Mouse (Mus musculus): ENCODE measurements around the gene Rag1.
A peak's percentile ranks its signal among the peaks of the same experiment; 100 is the strongest.

Rag1 gene

GRCm38 (mm10) chr2:101638979-101639839 lies 10.1 kb downstream of the Rag1 start:
- DNase-seq (ENCODE audit: low read depth, low spot score): no peak

- peak; percentile 42 for DNase-seq (ENCODE audit: low read depth, low spot score)
These were observed 20.7 kb downstream of the Rag1 start for GRCm38 (mm10) chr2:101628297-101629236.

- DNase-seq (ENCODE audit: low read depth, low spot score): no peak
These were observed 22.1 kb downstream of the Rag1 start for GRCm38 (mm10) chr2:101627227-101627626.

DNA sequence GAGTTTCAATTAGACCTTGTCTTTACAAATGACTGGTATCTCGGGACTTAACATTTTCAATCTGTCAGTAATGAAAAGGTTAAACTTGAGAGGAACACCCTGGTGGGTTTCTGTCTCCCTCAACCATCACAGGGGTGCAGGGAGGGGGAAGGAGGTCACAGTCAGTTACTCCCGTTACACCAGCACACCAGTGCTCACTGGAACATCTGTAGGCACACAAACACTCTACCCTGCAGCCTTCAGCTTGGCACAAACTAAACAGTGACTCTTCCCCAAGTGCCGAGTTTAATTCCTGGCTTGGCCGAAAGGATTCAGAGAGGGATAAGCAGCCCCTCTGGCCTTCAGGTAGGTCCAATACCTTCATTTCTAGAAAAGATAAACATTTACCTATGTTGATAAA lies 24.8 kb downstream of the Rag1 start, which contains the start of gene Rag2:
Gene Rag2 (plus strand): TSS at position 193 of the 400 bp plus-strand sequence.
- DNase-seq (ENCODE audit: low read depth, low spot score): no peak

GRCm38 (mm10) chr2:101624011-101624410 lies 25.3 kb downstream of the Rag1 start:
- DNase-seq (ENCODE audit: low read depth, low spot score): no peak

GRCm38 (mm10) chr2:101623042-101623441 lies 26.3 kb downstream of the Rag1 start:
- DNase-seq (ENCODE audit: low read depth, low spot score): no peak

GRCm38 (mm10) chr2:101621611-101622010 lies 27.7 kb downstream of the Rag1 start:
- no peak for DNase-seq (ENCODE audit: low read depth, low spot score)

GRCm38 (mm10) chr2:101620899-101621298 lies 28.4 kb downstream of the Rag1 start:
- DNase-seq (ENCODE audit: low read depth, low spot score): no peak

DNA sequence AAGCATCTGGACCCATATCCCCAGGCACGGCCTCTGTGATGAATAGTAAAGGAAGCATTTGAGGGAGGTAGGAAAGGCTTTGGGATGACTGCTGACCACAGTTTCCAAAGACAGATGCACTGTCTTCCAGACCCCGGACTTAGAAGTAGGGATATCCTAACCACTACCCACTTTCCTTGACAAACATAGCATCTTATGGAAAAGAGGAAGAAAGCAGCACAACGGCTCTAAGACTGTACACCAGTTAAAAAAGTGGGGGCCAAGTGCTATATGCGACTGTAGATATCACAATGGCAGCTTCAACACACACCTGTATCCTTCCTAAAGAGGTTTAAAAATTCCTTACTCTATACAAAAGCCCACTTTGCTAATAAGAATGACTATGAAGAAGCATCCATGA lies 30.9 kb downstream of the Rag1 start:
- no peak for DNase-seq (ENCODE audit: low read depth, low spot score)

DNA sequence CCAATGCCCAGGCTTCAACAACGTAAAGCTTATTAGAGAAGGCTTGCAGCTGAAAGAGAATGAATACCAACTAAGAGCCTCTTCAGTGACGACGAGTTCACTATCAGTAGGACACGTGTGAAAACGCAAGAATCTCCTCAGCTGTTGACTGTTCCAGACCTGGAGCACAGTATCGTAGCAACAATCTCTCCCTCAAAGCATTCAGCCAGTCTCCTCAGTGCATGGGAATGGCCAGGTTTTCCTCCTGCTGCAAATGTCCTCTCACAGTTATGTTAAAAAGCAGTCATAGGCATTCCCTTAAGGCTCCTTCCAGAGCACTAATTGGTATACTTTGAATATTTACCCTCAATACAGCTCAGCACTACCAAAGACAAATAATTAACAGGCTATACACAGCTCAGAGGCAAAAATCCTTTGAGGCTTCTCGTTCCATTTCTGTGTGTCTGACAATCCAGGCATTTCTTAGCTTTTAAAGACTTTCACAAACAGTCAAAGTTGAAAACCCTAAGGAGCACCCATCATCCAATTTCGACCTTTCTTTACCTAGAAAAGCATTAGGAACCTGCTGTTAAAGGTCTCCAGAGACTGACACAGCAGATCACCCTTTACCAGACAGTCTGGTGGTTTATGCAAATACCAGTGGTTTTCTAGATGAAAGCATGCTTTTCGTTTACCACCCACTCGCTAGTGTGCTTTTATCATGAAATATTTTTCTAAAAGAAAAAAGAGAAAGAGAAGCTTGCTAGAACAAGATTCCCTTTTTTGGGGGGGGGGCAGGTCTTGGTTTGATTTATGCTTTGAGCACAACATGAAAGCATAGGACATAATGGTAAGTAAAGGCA lies 33.6 kb downstream of the Rag1 start:
- DNase-seq (ENCODE audit: low read depth, low spot score): no peak

GRCm38 (mm10) chr2:101610861-101611260 lies 38.4 kb downstream of the Rag1 start:
- DNase-seq (ENCODE audit: low read depth, low spot score): no peak

DNA sequence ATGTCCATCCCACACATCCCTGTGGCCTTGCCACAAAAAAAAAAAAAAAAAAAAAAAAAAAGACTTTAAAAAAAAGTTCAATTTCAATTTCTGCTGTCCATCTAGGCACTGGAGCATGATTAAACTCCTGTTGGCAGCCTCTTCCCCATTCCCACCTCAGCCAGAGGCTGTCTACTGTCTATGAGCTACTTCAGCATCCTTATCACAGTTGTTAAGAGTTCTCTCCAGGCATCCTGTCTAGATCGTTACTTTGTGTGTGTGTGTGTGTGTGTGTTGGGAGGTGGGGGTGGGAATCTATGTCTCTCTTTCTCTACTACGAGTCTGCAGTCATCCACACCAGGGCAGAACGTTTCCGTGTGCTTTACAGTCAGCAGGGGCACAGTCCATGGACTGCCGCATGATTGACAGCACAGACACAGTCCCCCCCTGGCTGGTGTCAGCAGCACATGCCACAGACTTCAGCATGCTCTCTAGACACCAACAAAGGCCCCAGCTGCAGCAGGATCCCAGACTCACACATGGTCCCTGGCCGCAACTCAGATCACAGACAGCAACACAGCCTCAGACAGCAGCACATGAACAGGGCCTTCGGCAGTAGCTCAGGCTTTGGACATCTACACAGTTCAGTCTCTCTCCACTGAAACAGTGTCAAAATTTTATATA lies 40.9 kb downstream of the Rag1 start:
- DNase-seq (ENCODE audit: low read depth, low spot score): no peak

DNA sequence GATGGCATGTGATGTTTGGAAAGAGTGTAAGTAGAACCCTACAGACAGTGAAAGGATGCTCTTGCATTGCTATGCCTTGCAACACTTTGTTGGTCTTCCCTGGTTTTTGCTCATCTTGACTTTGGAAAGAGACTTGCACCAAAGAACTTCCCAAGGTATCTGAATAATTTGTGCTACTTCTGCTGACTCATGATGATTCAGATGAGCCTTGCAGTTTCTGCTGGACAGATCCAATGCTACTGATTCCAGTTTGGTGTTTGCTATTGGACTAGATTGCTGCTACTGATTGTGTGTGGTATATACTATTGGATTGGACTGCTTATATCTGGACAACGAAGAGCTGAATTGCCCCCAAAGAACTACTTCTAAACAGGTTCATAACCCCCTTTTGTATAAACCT lies 46.2 kb downstream of the Rag1 start:
- no peak for DNase-seq (ENCODE audit: low read depth, low spot score)

DNA sequence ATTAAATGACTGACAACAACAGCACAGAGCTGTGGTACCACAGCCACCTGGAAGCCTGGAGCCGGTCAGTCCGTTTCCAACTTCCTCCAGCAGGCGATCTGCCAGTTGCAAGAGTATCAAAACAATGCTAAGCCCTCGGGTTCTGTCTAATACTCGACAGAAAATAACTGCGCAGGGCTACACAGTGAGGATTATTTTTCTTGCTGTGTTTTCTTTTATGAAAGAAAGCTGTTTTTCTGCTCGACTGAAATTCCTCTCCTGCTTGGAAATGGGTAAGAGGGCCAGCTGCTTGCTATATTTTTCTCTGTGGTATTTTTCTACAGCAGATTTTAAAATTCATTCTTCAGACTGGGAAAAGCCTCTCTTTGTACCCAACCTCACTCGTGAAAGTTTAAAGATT lies 48.6 kb downstream of the Rag1 start:
- DNase-seq (ENCODE audit: low read depth, low spot score): no peak

DNA sequence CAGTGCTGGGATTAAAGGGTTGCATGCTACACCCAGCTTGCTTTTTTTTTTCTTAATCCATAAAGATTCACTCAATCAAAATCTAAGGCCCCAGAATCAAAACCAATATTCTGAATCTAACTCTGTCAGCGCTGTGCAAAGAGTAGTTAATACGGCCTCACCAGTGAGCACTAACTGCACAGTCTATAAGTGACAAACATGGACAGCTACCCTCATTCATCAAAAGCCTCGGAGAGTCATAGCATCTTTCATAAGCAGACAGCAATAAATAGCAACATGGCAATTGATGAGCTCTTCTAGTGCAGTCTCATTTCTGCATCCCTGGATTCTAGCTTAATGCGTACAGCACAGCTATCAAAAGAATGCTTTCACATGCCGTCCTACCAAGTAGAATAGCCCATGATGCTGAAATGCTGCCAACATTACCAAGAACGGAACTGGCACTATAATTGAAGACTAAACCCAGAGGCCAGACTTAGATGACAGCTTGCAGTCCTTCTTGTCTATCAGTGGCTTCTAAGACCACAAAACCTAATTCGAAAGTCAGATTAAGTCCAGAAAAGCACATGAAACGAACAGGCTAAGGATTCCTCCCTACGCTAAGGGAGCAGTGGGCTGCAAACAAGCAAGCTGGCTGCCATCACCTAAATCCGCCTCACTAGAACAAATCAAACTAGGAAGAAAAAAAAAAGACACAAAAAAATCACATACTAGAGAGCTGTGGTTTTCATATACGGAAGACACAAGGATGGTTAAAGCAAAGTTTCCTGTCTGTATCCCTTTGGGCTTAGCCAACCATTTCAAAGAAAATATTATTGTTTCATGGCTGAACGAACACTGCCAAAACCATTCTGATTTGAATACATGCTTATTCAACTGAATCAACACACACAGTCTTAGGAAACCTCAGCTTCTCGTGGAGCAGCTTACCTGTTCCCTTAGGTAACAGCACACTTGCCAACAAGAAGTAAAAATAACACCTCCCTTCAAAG lies 50.8 kb downstream of the Rag1 start:
- DNase-seq (ENCODE audit: low read depth, low spot score): no peak

DNA sequence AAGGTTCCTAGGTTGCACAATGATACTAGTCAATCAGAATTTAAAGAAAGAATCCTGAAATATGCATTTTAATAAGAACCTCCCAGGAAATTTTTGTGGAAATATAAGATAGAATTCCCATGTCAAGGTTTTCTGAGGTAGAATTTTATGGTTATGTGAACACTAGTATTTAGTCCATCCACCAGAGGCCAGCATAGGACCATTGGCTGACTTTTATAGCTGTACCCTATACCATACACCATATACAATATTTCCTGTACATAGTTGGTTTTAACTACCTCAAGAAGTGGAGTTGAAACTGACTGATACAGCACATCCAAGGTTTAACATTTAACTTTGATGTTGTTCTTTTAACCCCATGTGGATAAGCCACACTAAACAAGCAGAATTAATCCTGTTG lies 52.1 kb downstream of the Rag1 start:
- DNase-seq (ENCODE audit: low read depth, low spot score): no peak

GRCm38 (mm10) chr2:101594681-101595080 lies 54.6 kb downstream of the Rag1 start:
- no peak for DNase-seq (ENCODE audit: low read depth, low spot score)

DNA sequence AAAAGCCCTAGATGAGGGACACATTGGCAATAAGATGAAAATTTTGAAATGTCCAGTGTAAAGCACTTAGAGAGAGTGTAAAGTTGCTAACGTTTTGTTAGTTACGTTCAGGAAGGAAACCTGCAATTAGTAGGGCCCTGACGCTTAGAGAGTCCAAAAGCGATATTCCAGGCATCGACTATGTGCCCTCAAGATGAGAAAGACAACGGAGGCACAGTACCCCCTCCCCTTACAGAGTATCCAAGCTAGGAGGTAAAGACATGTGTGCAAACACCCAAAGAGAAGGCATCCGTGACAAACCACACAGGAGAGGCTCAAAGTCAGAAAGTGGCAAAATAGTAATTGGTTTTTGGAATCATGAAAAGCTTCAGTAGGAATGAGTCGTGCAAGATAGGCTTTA lies 56.4 kb downstream of the Rag1 start:
- no peak for DNase-seq (ENCODE audit: low read depth, low spot score)

- no peak for DNase-seq (ENCODE audit: low read depth, low spot score)
These were observed 57.1 kb downstream of the Rag1 start for GRCm38 (mm10) chr2:101592023-101592841.
